Mouse (Mus musculus) lung, postnatal 0 days (tissue): Measurements from ENCODE around the gene Zfp609.

ENCODE experiments used
- CTCF ChIP-seq: IDR thresholded peaks from 2 replicates; pipeline ENCODE4 v1.5.1; 2016; ENCODE audit warnings: antibody characterized with exemption, mild to moderate bottlenecking
- EP300 ChIP-seq: IDR thresholded peaks from 2 replicates; pipeline ENCODE4 v1.6.1; 2016; ENCODE audit warnings: antibody characterized with exemption, mild to moderate bottlenecking, control low read depth

DNA sequence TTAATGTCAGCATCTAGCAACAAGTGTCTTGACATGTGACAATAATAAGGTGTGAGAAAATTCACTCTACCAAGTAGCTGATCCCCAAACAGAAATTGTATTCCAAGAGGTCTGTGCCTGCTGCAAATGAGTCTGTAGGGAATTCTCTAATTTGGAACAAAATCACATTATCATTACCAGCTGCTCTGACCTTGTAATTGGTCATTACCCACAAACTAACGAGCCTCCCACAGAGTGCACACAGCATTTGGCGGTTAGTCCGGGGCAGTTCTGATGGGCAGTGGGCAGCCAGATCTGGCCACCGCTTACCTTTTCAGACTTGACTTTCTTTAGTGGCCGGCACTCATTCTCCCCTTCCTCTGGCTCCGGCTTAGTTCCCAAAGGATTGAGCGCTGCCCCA is 33.1 kb downstream of the Zfp609 start:
- TF ChIP-seq CTCF, result no peak
- TF ChIP-seq EP300, result no peak
